Mouse (Mus musculus): ENCODE data around the gene Ubac2. TPM values are rescaled to one million over a fixed set of nuclear protein-coding genes. Genes with fewer than 3 reads are reported as not detected.
"Not testable (repeated sequence)": the region's sequence is repeated elsewhere in the genome, so short reads cannot be mapped to it uniquely, and the experiment has no call there.

Gene Ubac2
- polyA plus RNA-seq, 1 experiment, result 1.3 TPM

GRCm38 (mm10) chr14:122062411-122063090, 184.1 kb downstream of the Ubac2 start:
- no peaks in the 10 kb centered on the region for H3K9me3 ChIP-seq (ENCODE audit: control insufficient read depth, low read length)
- no peaks in the 10 kb centered on the region for H3K27me3 ChIP-seq (ENCODE audit: control insufficient read depth)
- TF ChIP-seq GATA1 (IDR thresholded peaks at IDR 0.05; ENCODE audit: low read length), result no peak
- no peak for TF ChIP-seq TAL1 (IDR thresholded peaks at IDR 0.05; ENCODE audit: low read length)

DNA sequence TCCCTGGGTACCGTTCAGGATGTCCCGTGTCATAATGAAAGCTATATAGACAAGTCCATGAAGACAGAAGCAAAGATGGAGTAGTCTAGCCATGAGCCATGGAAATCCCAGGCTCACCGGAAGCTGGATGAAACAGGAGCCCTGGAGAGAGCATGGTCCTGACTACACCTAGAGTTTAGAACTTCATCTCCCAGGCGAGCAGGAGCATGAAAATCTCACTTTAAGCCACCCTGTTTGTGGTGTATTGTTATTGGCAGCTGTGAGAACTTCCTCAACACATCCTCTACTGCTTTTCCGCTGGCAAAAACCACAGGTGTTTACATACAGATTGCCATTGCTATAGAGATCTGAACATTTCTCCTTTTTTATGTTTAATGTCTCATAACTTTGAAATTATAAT, 185.2 kb downstream of the Ubac2 start:
- Histone ChIP-seq H3K36me3 (ENCODE audit: control insufficient read depth) (no peaks in the 10 kb centered on the region), H3K27me3 (ENCODE audit: control insufficient read depth) (no peaks in the 10 kb centered on the region), H3K9me3 (ENCODE audit: control insufficient read depth, low read length) (no peaks in the 10 kb centered on the region), H3K4me3 (replicated peaks) (no peak overlapping the region), H3K4me1 (ENCODE audit: control insufficient read depth) (peaks cover 1% of the 10 kb centered on the region)
- no peak for TF ChIP-seq TAL1 (IDR thresholded peaks at IDR 0.05; ENCODE audit: low read length)

More at GRCm38 (mm10) chr14:122062411-122063090, 184.1 kb downstream of the Ubac2 start:
- Histone ChIP-seq H3K4me3 (replicated peaks) (no peak overlapping the region), H3K4me1 (ENCODE audit: control insufficient read depth) (peaks cover 2% of the 10 kb centered on the region), H3K36me3 (ENCODE audit: control insufficient read depth) (no peaks in the 10 kb centered on the region)

DNA sequence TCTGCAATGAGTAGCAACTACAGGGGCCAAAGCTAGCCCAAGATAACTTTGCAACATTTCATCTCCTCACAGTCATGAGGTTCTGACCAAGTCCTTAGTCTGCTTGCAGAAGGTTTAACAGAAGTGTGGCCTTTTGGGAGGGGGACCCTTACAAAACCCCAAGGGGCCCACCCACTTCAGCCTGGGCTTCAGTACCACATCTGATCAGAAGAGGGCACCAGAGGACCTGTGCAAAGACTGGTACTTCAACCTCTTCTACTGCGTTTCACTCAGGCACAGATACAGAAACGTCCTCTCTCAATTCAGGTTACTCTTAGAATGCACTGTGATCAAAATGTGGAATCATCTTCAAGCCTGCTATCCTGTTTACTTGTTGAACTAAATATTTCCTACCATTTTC, 186.1 kb downstream of the Ubac2 start:
- TF ChIP-seq TAL1 (IDR thresholded peaks at IDR 0.05; ENCODE audit: low read length) (no peak), GATA1 (IDR thresholded peaks at IDR 0.05; ENCODE audit: low read length) (no peak)

GRCm38 (mm10) chr14:122066243-122066642, 187.8 kb downstream of the Ubac2 start:
- H3K27me3 ChIP-seq (ENCODE audit: control insufficient read depth), result no peaks in the 10 kb centered on the region
- TF ChIP-seq TAL1 (IDR thresholded peaks at IDR 0.05; ENCODE audit: low read length) (no peak), GATA1 (IDR thresholded peaks at IDR 0.05; ENCODE audit: low read length) (no peak)
- peaks cover 5% of the 10 kb centered on the region for H3K4me1 ChIP-seq (ENCODE audit: control insufficient read depth)
- no peak overlapping the region for H3K4me3 ChIP-seq (replicated peaks)
- no peaks in the 10 kb centered on the region for H3K36me3 ChIP-seq (ENCODE audit: control insufficient read depth)
- H3K9me3 ChIP-seq (ENCODE audit: control insufficient read depth, low read length), result no peaks in the 10 kb centered on the region

More for the DNA sequence above, 186.1 kb downstream of the Ubac2 start:
- Histone ChIP-seq H3K4me1 (ENCODE audit: control insufficient read depth) (peaks cover 5% of the 10 kb centered on the region), H3K4me3 (replicated peaks) (no peak overlapping the region), H3K9me3 (ENCODE audit: control insufficient read depth, low read length) (no peaks in the 10 kb centered on the region), H3K36me3 (ENCODE audit: control insufficient read depth) (no peaks in the 10 kb centered on the region), H3K27me3 (ENCODE audit: control insufficient read depth) (no peaks in the 10 kb centered on the region)

- not testable (repeated sequence) for H3K36me3 ChIP-seq (ENCODE audit: control insufficient read depth); H3K4me3 ChIP-seq (replicated peaks); H3K27me3 ChIP-seq (ENCODE audit: control insufficient read depth); H3K4me1 ChIP-seq (ENCODE audit: control insufficient read depth); H3K9me3 ChIP-seq (ENCODE audit: control insufficient read depth, low read length)
These were observed 189.6 kb downstream of the Ubac2 start for GRCm38 (mm10) chr14:122068036-122068435.

- no peak for TF ChIP-seq GATA1 (IDR thresholded peaks at IDR 0.05; ENCODE audit: low read length)
- no peaks in the 10 kb centered on the region for H3K9me3 ChIP-seq (ENCODE audit: control insufficient read depth, low read length)
- H3K4me1 ChIP-seq (ENCODE audit: control insufficient read depth), result peaks cover 5% of the 10 kb centered on the region
- H3K4me3 ChIP-seq (replicated peaks), result no peak overlapping the region
- H3K36me3 ChIP-seq (ENCODE audit: control insufficient read depth), result no peaks in the 10 kb centered on the region
- no peaks in the 10 kb centered on the region for H3K27me3 ChIP-seq (ENCODE audit: control insufficient read depth)
These were observed 190.6 kb downstream of the Ubac2 start for GRCm38 (mm10) chr14:122068801-122069695.

DNA sequence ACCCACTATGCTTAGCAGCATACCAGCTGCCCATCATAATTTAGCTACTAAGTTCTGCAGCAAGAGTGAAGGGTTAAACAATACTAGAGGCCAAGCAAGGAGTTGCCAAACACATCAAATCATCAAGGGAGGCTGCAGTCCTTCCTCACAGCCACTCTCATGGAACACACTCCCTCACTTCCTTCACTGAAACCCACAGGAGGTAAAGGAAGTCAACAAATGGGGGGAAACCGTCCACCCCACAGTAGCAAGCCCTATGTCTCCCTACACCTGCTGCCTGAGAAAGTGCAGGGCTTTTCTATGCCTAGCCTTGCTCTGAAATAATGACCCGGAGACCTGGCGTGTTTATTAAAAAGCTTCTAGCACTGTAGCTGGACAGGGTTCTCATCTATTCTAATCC, 191.5 kb downstream of the Ubac2 start:
- no peak for TF ChIP-seq TAL1 (IDR thresholded peaks at IDR 0.05; ENCODE audit: low read length)
- no peak for TF ChIP-seq GATA1 (IDR thresholded peaks at IDR 0.05; ENCODE audit: low read length)
- no peaks in the 10 kb centered on the region for H3K27me3 ChIP-seq (ENCODE audit: control insufficient read depth)
- peaks cover 5% of the 10 kb centered on the region for H3K4me1 ChIP-seq (ENCODE audit: control insufficient read depth)
- H3K9me3 ChIP-seq (ENCODE audit: control insufficient read depth, low read length), result no peaks in the 10 kb centered on the region
- no peak overlapping the region for H3K4me3 ChIP-seq (replicated peaks)
- H3K36me3 ChIP-seq (ENCODE audit: control insufficient read depth), result no peaks in the 10 kb centered on the region

Other genes starting within 250 kb of the Ubac2 start
- 0.04 TPM in 1 of 2 replicates, not detected in the other for gene Dock9, start 80.8 kb upstream of the Ubac2 start, polyA plus RNA-seq (2012)
- gene Gpr18, start 37.2 kb downstream of the Ubac2 start, polyA plus RNA-seq (2012), result 0.03 TPM in 1 of 2 replicates, not detected in the other
- gene Gpr183, start 86.6 kb downstream of the Ubac2 start, polyA plus RNA-seq (2012), result 0.02 and 0.03 TPM in 2 replicates
- not detected in 2 replicates for gene Timm8a2, start 156.1 kb downstream of the Ubac2 start, polyA plus RNA-seq (2012)
- gene Tm9sf2, start 228.4 kb downstream of the Ubac2 start, polyA plus RNA-seq (2012), result 1.3 and 2.7 TPM in 2 replicates